Mouse (Mus musculus) left cerebral cortex, adult 11 months (tissue): ENCODE results near the gene Tmem190.
"Not testable (repeated sequence)": the region's sequence is repeated elsewhere in the genome, so short reads cannot be mapped to it uniquely, and the experiment has no call there.

ENCODE experiments used
- DNase-seq: peaks from one replicate; pipeline ENCODE4 v3.0.0; 2022; ENCODE audit warnings: low spot score

The Tmem190 gene

GRCm38 (mm10) chr7:4813105-4813791 is 30.5 kb downstream of the Tmem190 start:
- no peak for DNase-seq

DNA sequence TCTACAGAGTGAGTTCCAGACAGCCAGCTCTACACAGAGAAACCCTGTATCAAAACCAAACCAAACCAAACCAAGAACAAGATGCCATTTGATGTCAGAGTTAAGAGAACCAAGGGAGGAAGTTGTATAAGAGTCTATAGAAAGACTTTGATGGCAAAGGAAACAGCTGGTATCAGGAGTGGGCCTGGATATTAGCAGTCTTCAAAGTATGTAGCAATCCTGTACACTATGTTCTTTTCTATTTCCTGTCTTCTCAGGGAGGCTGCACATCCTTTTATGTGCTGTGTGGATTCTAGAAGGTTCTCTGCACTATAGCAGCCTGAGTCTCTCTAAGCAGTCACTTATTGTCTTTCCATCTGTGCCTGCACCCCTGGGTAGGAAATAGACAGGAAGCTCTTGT is 33.8 kb downstream of the Tmem190 start:
- DNase-seq: no peak

- DNase-seq: not testable (repeated sequence)
These were observed 38.2 kb downstream of the Tmem190 start for GRCm38 (mm10) chr7:4820925-4821324.

GRCm38 (mm10) chr7:4821690-4822089 is 39.0 kb downstream of the Tmem190 start:
- no peak for DNase-seq

- no peak for DNase-seq
These were observed 39.6 kb downstream of the Tmem190 start for GRCm38 (mm10) chr7:4822162-4822907.

DNA sequence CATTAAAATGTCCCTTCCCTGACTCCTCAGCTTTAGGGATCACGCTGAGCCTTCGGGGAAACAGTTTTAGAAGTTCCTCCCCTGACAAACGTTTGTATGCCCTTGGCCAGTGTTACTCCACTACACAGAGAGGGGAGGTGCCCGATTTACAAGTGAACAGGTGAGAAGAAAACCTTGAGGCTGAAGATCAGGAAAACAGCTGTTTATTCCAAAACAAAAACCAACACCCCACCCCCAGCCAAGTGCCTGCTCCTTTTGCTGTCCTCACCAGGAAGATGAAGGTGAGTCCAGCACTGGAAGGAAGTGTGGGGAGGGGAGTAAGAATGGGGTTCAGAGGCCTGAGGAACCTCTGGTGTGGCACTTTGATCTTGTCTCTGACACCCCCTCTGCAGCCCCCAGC is 42.6 kb downstream of the Tmem190 start:
- no peak for DNase-seq

DNA sequence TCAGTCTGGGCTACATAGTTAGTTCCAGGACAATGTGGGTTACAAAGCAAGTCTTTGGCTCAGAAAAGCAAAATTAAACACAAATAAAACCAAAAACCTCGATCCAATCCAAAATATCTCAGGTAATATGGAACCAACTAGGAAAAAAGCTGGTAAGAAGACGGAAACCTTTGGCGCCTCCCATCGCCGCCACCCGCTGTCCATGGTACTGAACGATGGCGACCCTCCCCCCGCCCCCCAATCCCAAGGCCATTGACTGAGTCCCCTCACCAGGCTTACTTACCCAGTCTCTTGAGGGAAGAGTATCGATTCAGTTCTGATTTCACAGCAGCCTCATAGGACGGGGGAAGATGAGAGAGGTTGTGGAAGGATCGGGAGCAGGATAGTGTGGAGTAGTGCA is 47.7 kb downstream of the Tmem190 start:
- DNase-seq: no peak
